Mouse (Mus musculus) activated CD4-positive, CD25-positive, alpha-beta regulatory T cell (primary cell): ENCODE results near the gene Apoa1. TPM values are rescaled to one million over a fixed set of nuclear protein-coding genes. Genes with fewer than 3 reads are reported as not detected.

Experiments
- polyA plus RNA-seq, 2 experiments: library from polyadenylated mRNA; unstranded; fragments of 100-300 nt; shearing (Covaris generic); gene quantifications; one replicate each; pipeline ENCODE4 v1.2.1; 2017

Apoa1 gene
- polyA plus RNA-seq = not detected

GRCm38 (mm10) chr9:46228491-46228890 is at the start of gene Apoa1:
TSS of gene Apoa1 (plus strand) at chr9:46228580.

GRCm38 (mm10) chr9:46235596-46235648 is 7.0 kb downstream of the Apoa1 start, which contains the start of gene Apoc3:
TSS of gene Apoc3 (minus strand) at chr9:46235636.

GRCm38 (mm10) chr9:46240526-46241153 is 12.3 kb downstream of the Apoa1 start, which contains the start of gene Apoa4:
TSS of gene Apoa4 (plus strand) at chr9:46240696.

GRCm38 (mm10) chr9:46268343-46268873 is 40.0 kb downstream of the Apoa1 start, which contains the start of gene Apoa5:
TSS of gene Apoa5 (plus strand) at chr9:46268633.

GRCm38 (mm10) chr9:46272677-46273454 is 44.5 kb downstream of the Apoa1 start, which contains the start of gene Zpr1:
TSS of gene Zpr1 (plus strand) at chr9:46273064.

Other genes with a start within 250 kb of the Apoa1 start
- 10 to 100 TPM; 83.5 to 94.4 TPM for gene Pafah1b2, start 215.9 kb upstream of the Apoa1 start, polyA plus RNA-seq
- 10 to 100 TPM; 27.0 to 33.0 TPM for gene Sik3, start 215.8 kb upstream of the Apoa1 start, polyA plus RNA-seq
- gene Apoc3, start 7.1 kb downstream of the Apoa1 start, polyA plus RNA-seq = not detected
- not detected for gene Apoa4, start 12.1 kb downstream of the Apoa1 start, polyA plus RNA-seq
- gene Apoa5, start 40.1 kb downstream of the Apoa1 start, polyA plus RNA-seq = not detected
- 100 to 1,000 TPM in 1 of 2 experiments, 10 to 100 TPM in 1; 99.0 to 100 TPM for gene Zpr1, start 44.5 kb downstream of the Apoa1 start, polyA plus RNA-seq
- gene Bud13, start 54.4 kb downstream of the Apoa1 start, polyA plus RNA-seq = 10 to 100 TPM; 19.9 to 20.0 TPM
- gene 4931429L15Rik, start 91.4 kb downstream of the Apoa1 start, polyA plus RNA-seq = not detected